Mouse (Mus musculus) gastrocnemius, adult 8-10 months (tissue): Measurements from ENCODE around the gene Ssr2. TPM values are rescaled to one million over a fixed set of nuclear protein-coding genes. Genes with fewer than 3 reads are reported as not detected.

Experiments
- DNase-seq, 2 experiments: peaks; one replicate each; pipeline ENCODE4 v3.0.0; 2022; ENCODE audit warnings: low spot score in 2 of 2
- total RNA-seq, 4 experiments: library from RNA; stranded (reverse); gene quantifications; 2 replicates each; pipeline ENCODE4 v1.2.4; 2022

Gene Ssr2
- total RNA-seq, 4 experiments from 2014 or later: 41.5 to 44.9 (median 43.1) TPM

- no peak for DNase-seq
Observed at GRCm38 (mm10) chr3:88622113-88622940, 46.7 kb downstream of the Ssr2 start.

GRCm38 (mm10) chr3:88622941-88623345 is 47.3 kb downstream of the Ssr2 start:
- no peak for DNase-seq

GRCm38 (mm10) chr3:88623346-88624135 is 47.9 kb downstream of the Ssr2 start:
- DNase-seq: no peak

GRCm38 (mm10) chr3:88624324-88624723 is 48.6 kb downstream of the Ssr2 start:
- no peak for DNase-seq

- no peak for DNase-seq
Observed at GRCm38 (mm10) chr3:88624951-88625350, 49.3 kb downstream of the Ssr2 start.

GRCm38 (mm10) chr3:88625531-88625930 is 49.9 kb downstream of the Ssr2 start:
- no peak for DNase-seq

- DNase-seq: no peak
Observed at GRCm38 (mm10) chr3:88626316-88626715, 50.6 kb downstream of the Ssr2 start.

GRCm38 (mm10) chr3:88627114-88627513 is 51.4 kb downstream of the Ssr2 start:
- DNase-seq: no peak

- no peak for DNase-seq
Observed at GRCm38 (mm10) chr3:88627535-88627934, 51.9 kb downstream of the Ssr2 start.

GRCm38 (mm10) chr3:88628766-88629165 is 53.1 kb downstream of the Ssr2 start:
- DNase-seq: no peak

- DNase-seq: no peak
Observed at GRCm38 (mm10) chr3:88629244-88629643, 53.6 kb downstream of the Ssr2 start.

- DNase-seq: no peak
Observed at GRCm38 (mm10) chr3:88630018-88630417, 54.3 kb downstream of the Ssr2 start.

GRCm38 (mm10) chr3:88630849-88631341 is 55.2 kb downstream of the Ssr2 start:
- no peak for DNase-seq

GRCm38 (mm10) chr3:88631921-88632587 is 56.4 kb downstream of the Ssr2 start:
- no peak for DNase-seq

- no peak for DNase-seq
Observed at GRCm38 (mm10) chr3:88633056-88633455, 57.4 kb downstream of the Ssr2 start.

- DNase-seq: no peak
Observed at GRCm38 (mm10) chr3:88635506-88636275, 60.0 kb downstream of the Ssr2 start.

- no peak for DNase-seq
Observed at GRCm38 (mm10) chr3:88636555-88636986, 60.9 kb downstream of the Ssr2 start.

- DNase-seq: no peak
Observed at GRCm38 (mm10) chr3:88637134-88637533, 61.5 kb downstream of the Ssr2 start.
